Mouse (Mus musculus) hindbrain, embryonic 15.5 days (tissue): ENCODE data around the gene Lclat1. TPM values are rescaled to one million over a fixed set of nuclear protein-coding genes. Genes with fewer than 3 reads are reported as not detected.
A peak's percentile ranks its signal among the peaks of the same experiment; 100 is the strongest.
"Not testable (repeated sequence)": the region's sequence is repeated elsewhere in the genome, so short reads cannot be mapped to it uniquely, and the experiment has no call there.

ENCODE experiments used
- ATAC-seq: fragments of 200-750 bp; cut with Nextera tagmentation; 2 replicates; pipeline ENCODE4 v1.8.0; 2017; ENCODE audit warnings: low read depth, moderate number of reproducible peaks, moderate TSS enrichment; ENCODE audit not compliant: low FRiP score
- H3K27ac ChIP-seq: fragments of 300-500 bp; sonication (generic); replicated peaks from 2 replicates; pipeline ENCODE4 v1.5.1; 2015; ENCODE audit warnings: mild to moderate bottlenecking, inconsistent platforms
- H3K27me3 ChIP-seq: fragments of 300-500 bp; sonication (generic); 2 replicates; pipeline ENCODE4 v1.6.1; 2015; ENCODE audit warnings: control low read depth, inconsistent platforms
- H3K36me3 ChIP-seq: fragments of 300-500 bp; sonication (generic); 2 replicates; pipeline ENCODE4 v1.6.1; 2015; ENCODE audit warnings: control low read depth, inconsistent platforms
- H3K4me1 ChIP-seq: fragments of 300-500 bp; sonication (generic); replicated peaks from 2 replicates; pipeline ENCODE4 v1.6.1; 2015; ENCODE audit warnings: control low read depth, inconsistent platforms
- H3K4me2 ChIP-seq: fragments of 300-500 bp; sonication (generic); 2 replicates; pipeline ENCODE4 v1.6.1; 2015; ENCODE audit warnings: moderate library complexity, mild to moderate bottlenecking, inconsistent platforms
- H3K4me3 ChIP-seq: fragments of 300-500 bp; sonication (generic); 2 replicates; pipeline ENCODE4 v1.5.1; 2015; ENCODE audit warnings: mild to moderate bottlenecking, inconsistent platforms
- H3K9ac ChIP-seq: fragments of 300-500 bp; sonication (generic); 2 replicates; pipeline ENCODE4 v1.6.1; 2015; ENCODE audit warnings: inconsistent platforms
- H3K9me3 ChIP-seq: fragments of 300-500 bp; sonication (generic); 2 replicates; pipeline ENCODE4 v1.6.1; 2016; ENCODE audit warnings: control low read depth, inconsistent platforms
- WGBS: fragments of 180-500 bp; shearing (Covaris S2); methylation state at CpG from one replicate; pipeline ENCODE4 v1.1.7; 2015; 5-methylcytosine and 5-hydroxymethylcytosine counted together
- polyA plus RNA-seq: library from polyadenylated mRNA; unstranded; fragments of >200 nt; fragmentation: Nextera tagmentation; extraction: Ambion mirVana; gene quantifications from 2 replicates; pipeline ENCODE4 v1.2.1, GENCODE M21; 2015

Gene Lclat1
- polyA plus RNA-seq, 1 experiment from 2014 or later = 16.2 TPM

DNA sequence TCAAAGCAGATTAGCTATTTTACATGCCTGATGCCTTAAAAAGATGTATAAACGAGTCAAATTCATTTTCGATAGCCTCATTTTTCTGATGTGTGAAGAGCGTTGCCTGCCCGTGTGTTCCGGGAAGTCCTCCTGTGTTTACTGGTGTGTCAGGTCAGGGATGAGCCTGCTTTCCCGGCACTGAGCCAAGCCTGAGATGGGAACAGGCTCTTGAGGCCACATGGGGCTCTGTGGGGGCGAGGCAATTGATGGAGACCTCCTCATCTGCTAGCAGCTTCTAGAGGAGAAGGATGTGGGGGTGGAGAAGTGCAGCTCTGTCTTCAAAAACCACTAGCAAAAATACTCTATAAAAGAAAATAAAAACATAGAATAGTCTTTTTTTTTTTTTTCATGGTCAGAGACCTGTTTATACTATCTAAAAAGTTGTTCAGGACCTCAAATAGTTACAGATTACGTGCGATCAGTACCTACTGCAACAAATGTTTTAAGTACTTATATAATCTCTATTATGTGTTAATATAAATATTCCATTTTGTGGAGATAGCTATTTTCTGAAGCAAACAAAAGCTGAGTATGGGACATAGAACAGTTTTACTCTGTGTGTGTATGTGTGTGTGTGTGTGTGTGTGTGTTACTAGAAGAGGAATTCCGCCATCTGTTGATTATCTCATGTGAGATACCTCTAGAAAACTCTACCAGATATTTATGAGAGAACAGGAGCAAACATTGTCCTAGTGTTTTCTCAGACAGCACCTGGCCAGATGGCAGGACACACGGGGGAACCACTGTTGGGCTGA lies 144.2 kb downstream of the Lclat1 start:
- Histone ChIP-seq H3K27me3 (no peaks in the 10 kb centered on the region), H3K4me3 (no peak overlapping the region), H3K36me3 (no peaks in the 10 kb centered on the region), H3K4me2 (no peak overlapping the region), H3K4me1 (no peaks in the 10 kb centered on the region; the same call in 1 of the 2 replicates), H3K9me3 (no peaks in the 10 kb centered on the region), H3K27ac (no peak overlapping the region), H3K9ac (no peak overlapping the region)
- 56% methylated on average over 11 of the region's 11 CpGs for WGBS
- ATAC-seq = no peak

DNA sequence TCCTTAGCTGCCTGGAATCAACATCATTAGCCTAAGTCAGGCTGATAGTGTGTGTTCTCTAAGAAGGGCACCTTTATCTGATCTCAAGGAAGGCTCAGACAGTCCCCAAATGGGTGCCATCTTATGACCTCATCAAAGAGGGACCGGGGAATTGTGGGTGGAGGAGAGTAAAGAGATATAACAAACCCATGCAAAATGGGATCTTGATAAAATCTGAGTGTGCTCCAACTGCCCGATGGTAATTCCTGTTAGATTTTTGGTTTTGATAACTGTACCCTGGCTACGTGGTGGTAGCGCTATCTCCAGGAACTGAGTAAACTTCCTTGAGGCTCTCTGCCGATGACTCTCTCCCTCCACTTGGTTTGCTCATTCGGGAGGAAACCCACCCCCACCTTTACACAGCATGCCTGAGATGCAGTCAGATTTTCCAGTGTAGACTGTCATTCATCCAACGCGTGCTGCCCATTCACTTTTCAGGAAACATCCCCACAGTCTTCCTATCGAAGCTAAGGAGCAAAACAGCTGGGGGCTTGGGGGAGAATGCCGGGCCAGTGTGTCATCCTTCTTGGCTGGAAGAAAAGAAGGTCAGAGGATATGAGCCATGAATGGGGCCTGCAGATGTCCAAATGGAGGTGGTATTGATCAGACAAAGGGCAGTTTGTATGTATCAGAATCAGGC lies 145.6 kb downstream of the Lclat1 start:
- no peaks in the 10 kb centered on the region for H3K36me3 ChIP-seq
- peaks cover 3% of the 10 kb centered on the region; the same call in 1 of the 2 replicates for H3K4me1 ChIP-seq
- H3K27me3 ChIP-seq = no peaks in the 10 kb centered on the region
- 70% methylated on average over 10 of the region's 10 CpGs for WGBS
- ATAC-seq = no peak
- no peak overlapping the region for H3K4me2 ChIP-seq
- H3K9me3 ChIP-seq = no peaks in the 10 kb centered on the region
- no peak overlapping the region for H3K27ac ChIP-seq
- no peak overlapping the region for H3K9ac ChIP-seq
- no peak overlapping the region for H3K4me3 ChIP-seq

GRCm38 (mm10) chr17:73255801-73256200 lies 148.0 kb downstream of the Lclat1 start:
- Histone ChIP-seq H3K4me2 (no peak overlapping the region), H3K9ac (no peak overlapping the region), H3K27ac (no peak overlapping the region), H3K4me3 (no peak overlapping the region), H3K9me3 (no peaks in the 10 kb centered on the region), H3K36me3 (no peaks in the 10 kb centered on the region), H3K27me3 (no peaks in the 10 kb centered on the region), H3K4me1 (peaks cover 7% of the 10 kb centered on the region; the same call in 1 of the 2 replicates)
- WGBS = 78% methylated on average over 5 of the region's 5 CpGs
- ATAC-seq = no peak

- peaks cover 7% of the 10 kb centered on the region; the same call in 1 of the 2 replicates for H3K4me1 ChIP-seq
- H3K9me3 ChIP-seq = no peaks in the 10 kb centered on the region
- no peaks in the 10 kb centered on the region for H3K36me3 ChIP-seq
- H3K9ac ChIP-seq = no peak overlapping the region
- ATAC-seq = no peak
- no peaks in the 10 kb centered on the region for H3K27me3 ChIP-seq
- 54% methylated on average over 12 of the region's 12 CpGs for WGBS
- H3K4me3 ChIP-seq = no peak overlapping the region
- H3K27ac ChIP-seq = no peak overlapping the region; the same call in 1 of the 2 replicates
- H3K4me2 ChIP-seq = no peak overlapping the region
Observed at GRCm38 (mm10) chr17:73258620-73259019, 150.8 kb downstream of the Lclat1 start.

DNA sequence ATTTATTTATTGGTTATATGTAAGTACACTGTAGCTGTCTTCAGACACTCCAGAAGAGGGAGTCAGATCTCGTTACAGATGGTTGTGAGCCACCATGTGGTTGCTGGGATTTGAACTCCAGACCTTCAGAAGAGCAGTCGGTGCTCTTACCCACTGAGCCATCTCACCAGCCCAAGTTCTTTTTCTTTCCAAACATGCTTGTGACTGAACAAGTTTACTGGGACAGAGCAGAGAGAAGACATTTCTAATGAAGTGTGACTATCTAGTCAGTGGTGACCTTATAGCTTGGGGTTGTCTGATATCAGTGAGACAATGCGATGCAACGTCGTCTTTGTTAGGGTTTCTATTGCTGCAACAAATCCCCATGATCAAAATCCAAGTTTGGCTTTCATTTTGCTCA lies 151.5 kb downstream of the Lclat1 start:
- not testable (repeated sequence) for ATAC-seq, H3K4me2 ChIP-seq, H3K36me3 ChIP-seq, H3K9ac ChIP-seq, H3K9me3 ChIP-seq, H3K27me3 ChIP-seq, H3K4me1 ChIP-seq, H3K27ac ChIP-seq, H3K4me3 ChIP-seq
- WGBS = 92% methylated on average over 5 of the region's 5 CpGs

DNA sequence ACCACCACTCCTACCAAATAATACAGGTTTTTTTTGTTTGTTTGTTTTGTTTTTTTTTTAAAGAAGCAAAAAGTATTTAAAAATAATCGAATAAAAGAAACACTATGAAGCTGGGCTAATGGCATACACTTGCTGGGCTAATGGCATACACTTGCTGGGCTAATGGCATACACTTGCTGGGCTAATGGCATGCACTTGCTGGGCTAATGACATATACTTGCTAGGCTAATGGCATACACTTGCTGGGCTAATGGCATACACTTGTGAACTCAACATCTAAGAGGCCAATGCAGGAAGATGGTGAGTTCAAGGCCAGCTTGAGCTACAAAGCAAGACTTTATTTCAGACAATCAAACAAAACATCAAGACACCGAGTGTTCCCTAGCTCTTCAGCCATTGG lies 154.8 kb downstream of the Lclat1 start:
- Histone ChIP-seq H3K36me3 (no peaks in the 10 kb centered on the region), H3K27ac (no peak overlapping the region), H3K9ac (no peak overlapping the region), H3K4me3 (no peak overlapping the region), H3K4me1 (peaks cover 7% of the 10 kb centered on the region; the same call in 1 of the 2 replicates), H3K27me3 (no peaks in the 10 kb centered on the region), H3K9me3 (no peaks in the 10 kb centered on the region), H3K4me2 (no peak overlapping the region)
- ATAC-seq = no peak
- 89% methylated on average over 2 of the region's 2 CpGs for WGBS

GRCm38 (mm10) chr17:73263077-73263501 lies 155.3 kb downstream of the Lclat1 start:
- Histone ChIP-seq H3K9ac (no peak overlapping the region), H3K4me2 (no peak overlapping the region), H3K27ac (no peak overlapping the region), H3K27me3 (no peaks in the 10 kb centered on the region), H3K4me1 (peaks cover 7% of the 10 kb centered on the region; the same call in 1 of the 2 replicates), H3K4me3 (no peak overlapping the region), H3K36me3 (no peaks in the 10 kb centered on the region), H3K9me3 (no peaks in the 10 kb centered on the region)
- WGBS = 81% methylated on average over 8 of the region's 8 CpGs
- no peak for ATAC-seq

DNA sequence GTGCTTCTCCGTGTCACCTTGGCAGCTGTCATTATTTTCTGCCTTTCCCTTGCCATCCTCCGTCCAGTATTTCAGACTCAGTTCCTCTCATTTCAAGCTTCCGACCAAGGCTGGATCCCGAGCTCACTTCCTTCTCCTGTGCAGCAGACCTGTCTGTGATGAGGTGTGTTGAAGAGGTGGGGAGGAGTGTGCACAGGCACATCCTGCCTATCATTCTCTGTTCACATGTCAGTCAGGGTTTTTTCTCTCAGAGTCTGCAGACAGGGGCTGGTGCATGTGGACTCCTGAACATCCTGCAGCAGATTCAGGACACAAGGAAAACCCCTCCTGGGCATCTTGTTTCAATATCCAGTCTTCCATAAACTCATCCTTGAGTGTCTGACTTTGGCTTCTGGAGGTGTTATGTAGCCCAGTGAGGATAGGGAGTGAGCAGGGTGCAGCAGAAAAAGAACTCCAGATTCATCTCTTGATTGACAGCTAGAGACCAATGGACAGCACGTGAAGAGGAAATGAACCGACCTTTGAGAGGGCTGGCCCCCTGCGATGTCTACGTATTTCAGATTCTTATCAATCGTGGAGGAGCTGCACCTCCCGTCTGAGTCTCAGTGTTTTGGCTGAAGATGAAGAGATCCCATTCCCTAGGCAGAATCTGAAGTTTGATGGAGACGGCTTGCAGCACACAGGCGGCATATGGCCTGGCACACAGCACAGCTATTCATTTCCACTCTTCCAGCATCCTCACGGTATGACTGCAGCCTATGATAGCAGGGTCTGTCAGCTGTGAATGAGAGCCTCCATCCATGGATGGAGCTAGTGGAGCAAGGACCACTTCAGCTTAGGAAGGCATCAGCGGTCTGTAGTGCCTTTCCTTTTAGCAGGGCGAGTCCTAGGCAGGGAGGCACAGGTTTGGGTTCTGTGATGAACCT lies 163.3 kb downstream of the Lclat1 start:
- Histone ChIP-seq H3K4me2 (peak overlapping the region; percentile 11; the same call in 1 of the 2 replicates), H3K9me3 (no peaks in the 10 kb centered on the region), H3K4me3 (no peak overlapping the region), H3K27ac (peak overlapping the region; percentile 70), H3K36me3 (no peaks in the 10 kb centered on the region), H3K27me3 (no peaks in the 10 kb centered on the region), H3K9ac (no peak overlapping the region), H3K4me1 (peaks cover 14% of the 10 kb centered on the region)
- peak; percentile 75 for ATAC-seq
- WGBS = 74% methylated on average over 15 of the region's 15 CpGs

- no peaks in the 10 kb centered on the region for H3K9me3 ChIP-seq
- ATAC-seq = peak; percentile 92
- 0 out of 2 replicates have a peak overlapping the region, but pooled peaks have one; percentile 11 for H3K4me2 ChIP-seq
- H3K4me3 ChIP-seq = no peak overlapping the region
- H3K27ac ChIP-seq = peak overlapping the region; percentile 70
- no peak overlapping the region for H3K9ac ChIP-seq
- no peaks in the 10 kb centered on the region for H3K36me3 ChIP-seq
- WGBS = 64% methylated on average over 7 of the region's 7 CpGs
- H3K27me3 ChIP-seq = no peaks in the 10 kb centered on the region
- H3K4me1 ChIP-seq = peaks cover 14% of the 10 kb centered on the region
Observed at GRCm38 (mm10) chr17:73271797-73272600, 164.2 kb downstream of the Lclat1 start.

DNA sequence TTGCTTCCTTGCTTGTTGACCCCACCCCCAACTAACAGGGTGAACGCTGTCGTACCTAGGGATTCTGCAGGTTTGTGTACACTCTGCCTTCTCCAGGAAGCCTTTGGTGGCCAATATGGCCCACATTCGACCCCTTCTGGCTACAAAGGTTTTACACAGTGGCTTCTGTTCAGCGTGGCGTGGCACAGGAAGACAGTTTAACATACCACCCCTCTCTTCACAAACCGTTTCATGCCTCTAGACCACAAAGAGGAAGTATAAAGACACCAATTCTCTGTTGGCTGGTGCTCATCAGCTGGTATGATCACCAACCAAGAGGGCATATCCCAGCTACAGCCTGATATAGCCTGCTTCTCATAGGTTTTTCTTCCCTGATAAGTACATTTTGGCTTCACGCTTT lies 166.0 kb downstream of the Lclat1 start:
- Histone ChIP-seq H3K4me1 (peaks cover 14% of the 10 kb centered on the region), H3K27ac (no peak overlapping the region), H3K36me3 (no peaks in the 10 kb centered on the region), H3K27me3 (no peaks in the 10 kb centered on the region), H3K4me3 (no peak overlapping the region), H3K9ac (no peak overlapping the region), H3K4me2 (no peak overlapping the region), H3K9me3 (no peaks in the 10 kb centered on the region)
- WGBS = 89% methylated on average over 7 of the region's 7 CpGs
- ATAC-seq = no peak

DNA sequence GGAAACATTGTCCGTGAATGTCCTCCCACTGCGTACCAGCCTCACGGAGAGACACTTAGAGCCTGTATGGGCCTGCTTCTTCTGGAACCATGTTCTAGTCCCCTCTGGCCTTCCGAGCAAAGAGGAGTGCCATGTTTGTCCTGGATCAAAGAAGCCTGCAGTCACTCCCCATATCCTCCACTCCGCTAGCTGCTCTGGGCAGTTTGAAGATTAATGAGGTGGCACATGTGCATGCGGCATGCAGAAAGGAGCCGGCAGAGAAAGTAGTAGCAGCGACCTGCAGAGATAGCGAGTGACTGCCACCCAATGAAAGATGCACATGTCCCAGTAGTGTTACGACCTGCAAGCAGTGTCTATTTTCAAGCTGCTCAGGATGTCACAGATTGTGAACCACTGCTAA lies 167.3 kb downstream of the Lclat1 start:
- Histone ChIP-seq H3K4me2 (no peak overlapping the region), H3K4me3 (no peak overlapping the region), H3K9me3 (no peaks in the 10 kb centered on the region), H3K36me3 (no peaks in the 10 kb centered on the region), H3K4me1 (peaks cover 14% of the 10 kb centered on the region), H3K27ac (no peak overlapping the region), H3K9ac (no peak overlapping the region), H3K27me3 (no peaks in the 10 kb centered on the region)
- no peak for ATAC-seq
- 72% methylated on average over 10 of the region's 10 CpGs for WGBS
